Mouse (Mus musculus) layer of hippocampus, postnatal 25 days (tissue): ENCODE results near the gene Gpcpd1. TPM values are rescaled to one million over a fixed set of nuclear protein-coding genes. Genes with fewer than 3 reads are reported as not detected.

Source experiments
- DNase-seq, 2 experiments: peaks; one replicate each; pipeline ENCODE4 v3.0.0; 2022; ENCODE audit warnings: mixed read lengths in 2 of 2, low spot score in 1 of 2; ENCODE audit errors: extremely low spot score in 1 of 2
- total RNA-seq, 2 experiments: library from RNA; stranded (reverse); gene quantifications; 2 replicates each; pipeline ENCODE4 v1.2.3; 2021

Gene Gpcpd1
- total RNA-seq, 2 experiments from 2014 or later, result 69.6 to 87.4 TPM

DNA sequence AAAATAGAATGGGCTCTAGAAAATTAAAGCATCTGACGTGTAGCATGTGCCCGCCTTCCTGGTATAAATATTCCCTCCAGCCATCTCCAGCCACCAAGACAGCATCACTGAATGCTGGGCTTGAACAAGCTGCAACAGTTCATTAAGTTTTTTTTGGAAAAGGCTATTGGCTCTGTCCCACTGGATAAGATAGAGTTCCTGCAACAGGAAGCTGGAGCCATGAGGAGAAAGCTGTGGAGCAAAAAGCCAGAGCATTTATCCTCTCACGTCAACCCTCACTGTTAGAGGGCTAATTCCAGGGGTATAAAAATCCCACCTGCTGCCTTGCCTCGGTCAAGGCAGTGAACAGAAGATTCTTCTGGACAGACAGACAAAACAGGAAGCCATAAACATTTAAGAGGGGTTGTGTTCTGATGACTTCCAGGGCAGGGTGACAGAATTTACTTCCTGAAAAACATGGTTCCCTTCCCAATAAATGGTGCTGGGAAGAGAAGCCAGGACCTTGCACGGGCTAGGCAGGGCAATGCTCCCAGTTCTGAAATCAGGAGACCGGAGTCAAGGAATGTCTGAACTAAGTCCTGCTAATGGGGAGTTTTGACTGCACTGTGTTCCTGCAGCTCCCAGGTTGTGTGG lies 2.5 kb upstream of the Gpcpd1 start:
- DNase-seq, result no peak

DNA sequence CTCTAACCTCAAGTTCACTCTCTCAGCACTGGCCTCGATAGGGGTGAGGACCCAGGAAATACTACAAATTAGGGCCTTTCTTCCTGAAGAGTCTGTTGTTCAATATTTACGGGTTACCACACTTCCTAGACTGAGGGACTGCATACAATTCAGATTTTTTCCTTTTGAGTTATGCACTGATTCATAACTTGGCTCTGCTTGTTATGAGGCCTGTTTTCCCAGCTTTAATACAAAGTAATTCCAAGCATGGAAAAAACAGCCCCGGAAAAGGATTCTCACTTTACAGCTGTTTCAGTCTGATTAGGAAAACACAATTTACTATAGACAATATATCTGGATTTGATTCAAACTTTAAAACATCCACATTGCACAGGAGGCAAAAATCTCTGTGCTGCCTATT lies 1.5 kb downstream of the Gpcpd1 start:
- no peak for DNase-seq

DNA sequence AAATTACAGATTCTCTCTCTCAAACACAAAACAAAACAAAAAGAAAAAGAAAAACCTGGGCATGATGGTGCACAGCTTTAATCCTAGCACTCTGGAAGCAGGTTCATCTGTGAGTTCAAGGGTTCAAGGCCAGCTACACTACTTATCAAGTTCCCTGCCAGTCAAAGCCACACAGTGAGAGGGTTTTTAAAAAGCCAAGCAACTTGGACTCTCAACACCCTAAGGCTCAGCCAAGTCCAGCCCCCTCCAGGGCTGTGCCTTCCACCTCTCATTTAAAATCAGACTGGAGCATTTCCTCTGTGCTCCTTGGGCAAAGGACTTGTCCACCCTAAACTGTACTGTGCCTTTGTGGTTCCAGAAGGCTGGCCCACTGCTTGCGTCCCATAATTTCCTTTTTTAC lies 3.3 kb downstream of the Gpcpd1 start:
- no peak for DNase-seq

DNA sequence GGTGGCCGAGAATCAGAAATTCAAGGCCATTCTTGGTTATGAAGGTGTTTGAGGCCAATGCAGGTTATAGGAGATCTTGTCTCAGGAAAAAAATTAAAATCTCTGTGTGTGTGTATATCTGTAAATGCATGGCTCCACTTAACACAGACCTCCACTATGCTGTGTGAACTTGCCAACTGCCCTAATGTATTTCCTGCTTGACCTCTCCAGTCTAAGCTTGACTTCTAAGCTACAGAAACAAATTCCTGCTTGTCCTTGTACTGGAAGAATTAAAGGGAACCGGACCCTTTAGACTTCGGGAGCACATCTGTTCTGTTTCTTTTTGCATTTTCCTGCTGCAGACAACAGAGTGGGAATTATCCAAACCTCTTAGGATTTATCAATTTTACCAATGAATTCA lies 4.4 kb downstream of the Gpcpd1 start:
- no peak for DNase-seq

DNA sequence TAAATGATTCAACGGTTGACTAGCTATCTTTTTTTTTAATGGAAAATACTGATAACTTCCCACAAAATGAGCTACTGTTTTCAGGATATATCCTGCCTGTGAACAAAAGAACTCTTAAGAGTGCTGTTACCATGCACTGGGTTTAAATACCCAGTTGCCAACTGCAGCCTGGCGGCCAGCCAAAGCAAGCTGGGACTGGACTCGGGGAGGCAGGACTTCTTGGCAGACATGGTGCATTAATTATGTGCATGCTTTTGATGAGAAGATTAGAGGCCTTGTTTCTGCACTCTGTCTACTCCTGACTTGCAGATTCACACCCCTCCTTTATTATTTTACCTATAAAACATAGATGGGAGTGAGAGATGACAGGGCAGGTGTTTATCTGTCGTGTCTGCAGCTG lies 5.3 kb downstream of the Gpcpd1 start:
- DNase-seq, result peak; percentile 29 to 76

DNA sequence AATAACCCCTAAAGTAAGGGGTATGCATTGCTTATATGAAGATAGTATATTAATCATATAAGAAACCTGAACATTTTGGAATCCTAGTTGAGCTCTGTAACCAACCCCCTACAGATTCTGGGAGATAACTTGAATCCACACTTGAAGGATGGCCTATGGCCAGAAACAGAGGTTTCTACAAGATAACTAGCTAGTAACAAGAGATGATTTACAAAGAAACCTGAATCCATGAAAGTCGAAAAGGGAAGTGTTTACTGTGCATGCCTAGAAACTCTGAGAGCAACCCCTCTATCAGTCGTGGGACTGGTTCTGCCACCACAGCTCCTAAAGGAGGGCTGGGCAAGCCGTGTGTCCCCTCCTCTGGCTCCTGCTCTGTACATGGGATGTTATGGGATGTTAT lies 7.8 kb downstream of the Gpcpd1 start:
- DNase-seq, result no peak

DNA sequence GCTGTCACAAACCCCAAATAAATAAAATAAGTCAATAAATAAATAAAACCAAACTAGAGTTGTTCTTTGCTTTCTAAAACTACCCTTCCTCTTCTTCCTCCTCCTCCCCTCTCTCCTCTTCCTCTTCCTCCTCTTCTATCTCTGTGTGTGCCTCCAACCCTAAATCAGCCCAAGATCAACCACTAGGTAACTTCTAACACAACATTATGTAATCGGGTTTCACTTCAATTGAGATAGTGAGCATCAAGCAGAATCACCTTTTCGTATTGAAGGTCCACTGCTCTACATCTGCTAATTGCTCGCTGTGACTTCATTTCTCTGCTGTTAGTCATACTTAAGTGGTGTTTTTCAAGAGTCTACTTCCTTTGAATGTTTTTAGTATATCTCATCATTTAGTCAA lies 8.8 kb downstream of the Gpcpd1 start:
- no peak for DNase-seq

DNA sequence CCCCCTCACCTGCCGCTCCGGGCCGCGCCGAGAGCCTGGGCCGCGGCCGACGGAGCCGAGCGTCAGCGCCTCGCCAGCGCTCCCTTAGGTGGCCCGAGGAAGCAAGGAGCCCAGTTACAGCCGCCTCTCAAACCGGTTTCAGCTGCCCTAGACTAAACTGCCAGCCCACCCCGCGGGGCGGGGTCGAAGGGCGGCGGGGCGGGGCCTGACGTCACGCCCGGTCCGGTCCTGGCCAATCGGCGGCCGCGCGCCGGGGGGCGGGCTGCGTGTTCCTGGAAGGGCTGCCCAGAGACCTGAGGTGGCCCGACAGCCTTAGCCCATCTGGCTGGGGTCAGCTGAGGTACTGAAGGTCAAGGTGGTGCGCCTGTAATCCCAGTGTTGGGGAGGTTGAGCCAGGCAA lies 9.5 kb downstream of the Gpcpd1 start:
- peak; percentile 91 to 96 for DNase-seq

DNA sequence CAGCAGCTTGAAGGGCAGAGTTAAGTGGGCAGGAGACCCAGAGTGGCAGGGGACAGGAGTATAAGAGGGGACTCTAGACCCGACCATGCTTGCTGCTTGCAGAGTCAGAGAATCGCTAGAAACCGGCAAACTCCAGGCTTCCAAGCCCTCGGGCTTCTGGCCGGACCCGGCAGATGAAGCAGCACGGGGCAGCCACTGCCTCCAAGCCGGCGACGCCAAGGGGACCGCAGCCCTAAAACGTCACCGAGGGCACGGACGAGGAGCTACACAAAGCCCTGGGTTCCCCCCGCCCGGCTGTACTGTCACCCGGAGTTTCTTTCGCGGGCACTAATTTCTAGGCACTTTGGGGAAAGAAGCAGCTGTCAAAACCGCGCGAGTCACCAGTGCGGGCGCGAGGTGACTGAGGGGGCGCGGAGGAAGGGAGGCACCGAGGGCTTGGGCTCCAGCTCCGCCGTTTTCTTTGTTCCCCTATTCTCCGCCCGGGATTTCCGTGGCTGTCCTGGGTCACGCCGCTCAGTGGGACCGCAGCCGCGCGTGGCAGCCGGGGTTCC lies 10.0 kb downstream of the Gpcpd1 start:
- DNase-seq, result peak in 1 of 2 experiments; percentile 37

DNA sequence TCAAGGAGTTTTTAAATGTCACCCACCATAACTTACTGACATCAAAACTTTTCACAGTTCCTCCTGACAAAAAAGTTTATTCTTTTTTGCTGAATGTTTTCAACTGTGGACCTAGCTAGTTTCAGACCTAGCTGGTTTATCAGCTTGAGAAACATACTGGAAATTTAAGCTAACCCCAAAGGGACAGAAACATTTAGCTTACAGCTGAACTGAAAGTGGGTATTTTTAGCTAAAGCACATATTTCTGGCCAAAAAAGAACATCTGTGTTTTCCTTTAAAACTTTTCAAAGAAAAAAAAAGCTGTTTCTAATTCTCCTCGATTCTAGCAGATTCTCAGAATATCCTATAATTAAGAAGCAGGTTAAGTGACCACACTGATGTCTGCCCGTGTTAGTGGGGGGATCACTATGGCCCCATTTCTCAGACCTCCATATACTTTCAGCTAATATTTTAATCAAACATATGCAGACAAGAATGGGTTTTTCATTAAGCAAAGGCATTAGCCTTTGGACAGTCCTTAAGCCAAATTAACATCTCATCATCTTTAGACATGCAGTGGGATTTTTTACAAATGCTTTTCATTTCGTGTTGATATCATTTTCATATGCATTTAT lies 10.9 kb downstream of the Gpcpd1 start:
- no peak for DNase-seq

DNA sequence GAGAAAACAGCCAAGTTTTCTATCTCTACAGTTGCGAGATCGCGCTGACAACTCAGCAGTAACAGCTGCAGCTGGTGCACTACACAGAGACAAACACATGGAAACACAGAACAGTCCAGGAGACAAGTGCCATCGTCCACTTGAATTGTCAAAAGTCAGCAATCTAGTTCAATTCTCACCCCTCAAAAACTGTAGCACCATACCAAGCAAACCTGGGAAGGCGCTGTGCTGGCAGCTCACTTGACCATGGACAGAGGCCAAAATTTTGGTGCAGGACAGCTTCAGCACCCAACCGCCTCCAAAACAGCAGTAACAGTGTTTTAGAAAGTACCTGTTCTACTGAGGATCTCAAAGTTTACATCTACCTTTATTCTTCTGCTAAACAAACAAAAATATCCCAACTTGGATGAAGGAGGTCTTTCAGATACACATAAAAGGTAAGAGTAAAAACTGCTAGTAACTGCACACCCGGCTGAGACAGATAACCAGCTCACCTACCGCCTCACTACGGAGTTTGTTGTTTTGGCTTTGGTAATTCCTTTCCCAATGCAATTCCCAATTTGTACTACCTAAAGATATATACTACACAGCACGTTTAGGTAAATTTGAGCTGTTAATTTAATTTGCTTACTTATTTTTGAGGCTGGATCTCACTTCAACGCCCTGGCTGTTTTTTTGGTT lies 11.6 kb downstream of the Gpcpd1 start:
- peak in 1 of 2 experiments; percentile 11 for DNase-seq

DNA sequence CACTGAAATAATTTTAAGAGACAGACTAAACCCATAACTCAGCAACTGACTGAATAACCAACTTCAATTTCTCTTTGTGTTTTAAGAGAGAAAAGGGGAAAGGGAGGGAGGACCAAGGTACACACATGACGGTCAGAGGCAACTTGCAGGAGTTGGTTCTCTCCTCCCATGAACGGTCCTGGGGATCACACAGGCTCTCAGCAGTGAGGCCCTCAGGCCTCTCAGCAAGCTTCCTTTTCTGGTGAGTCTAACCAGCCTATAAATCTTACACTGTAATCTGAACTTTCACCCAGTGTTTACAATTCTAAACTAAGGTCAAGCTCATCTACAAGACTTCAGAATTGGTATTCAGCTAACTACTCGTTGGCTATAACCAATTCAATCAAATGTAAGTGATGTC lies 12.3 kb downstream of the Gpcpd1 start:
- DNase-seq, result no peak

DNA sequence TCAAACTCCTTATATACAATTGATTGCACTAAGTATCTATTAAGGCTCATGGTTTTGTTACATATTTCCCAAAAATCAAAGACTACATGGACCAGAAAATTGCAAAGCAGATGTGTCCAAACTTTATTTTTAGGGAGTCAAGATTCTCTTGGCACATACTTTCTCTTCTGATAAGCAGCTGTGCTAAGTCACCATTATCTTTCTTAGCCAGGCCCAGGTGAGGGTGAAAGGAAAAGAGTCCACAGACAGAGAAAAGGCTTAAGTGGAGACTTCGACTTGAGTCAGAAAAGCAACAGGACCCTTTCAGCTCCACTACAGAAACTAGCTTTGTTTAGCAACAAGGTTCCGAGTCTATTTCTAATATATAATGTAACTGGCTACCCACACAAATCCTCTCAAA lies 14.2 kb downstream of the Gpcpd1 start:
- DNase-seq, result no peak

DNA sequence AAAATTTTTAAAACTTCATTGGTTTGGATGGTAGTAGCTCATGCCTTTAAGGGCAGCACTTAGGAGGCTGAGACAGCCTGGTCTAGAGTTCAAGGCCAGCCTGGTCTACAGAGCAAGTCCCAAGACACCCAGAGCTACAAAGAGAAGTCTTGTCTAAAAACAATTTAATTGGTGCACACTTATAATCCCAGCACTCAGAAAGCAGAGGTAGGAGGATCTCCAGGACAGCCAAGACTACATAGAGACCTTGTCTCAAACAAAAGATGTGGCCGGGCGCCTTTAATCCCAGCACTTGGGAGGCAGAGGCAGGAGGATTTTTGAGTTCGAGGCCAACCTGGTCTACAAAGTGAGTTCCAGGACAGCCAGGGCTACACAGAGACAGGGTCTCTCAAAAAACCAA lies 14.9 kb downstream of the Gpcpd1 start:
- DNase-seq, result no peak

DNA sequence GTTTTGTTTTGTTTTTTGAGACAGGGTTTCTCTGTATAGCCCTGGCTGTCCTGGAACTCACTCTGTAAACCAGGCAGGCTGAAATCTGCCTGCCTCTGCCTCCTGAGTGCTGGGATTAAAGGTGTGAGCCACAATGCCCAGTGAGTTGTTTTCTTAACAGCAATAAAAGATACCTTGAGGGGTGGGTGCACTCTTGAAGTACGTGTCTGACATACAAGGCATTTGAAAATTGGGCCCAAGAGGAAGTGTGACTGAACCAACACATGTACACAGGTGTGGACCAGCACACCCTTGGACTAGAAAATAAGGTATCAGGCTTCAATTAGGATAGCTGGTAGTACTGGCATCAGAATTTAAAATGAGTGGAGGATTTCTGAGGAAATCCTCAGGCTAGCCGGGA lies 16.2 kb downstream of the Gpcpd1 start:
- no peak for DNase-seq

DNA sequence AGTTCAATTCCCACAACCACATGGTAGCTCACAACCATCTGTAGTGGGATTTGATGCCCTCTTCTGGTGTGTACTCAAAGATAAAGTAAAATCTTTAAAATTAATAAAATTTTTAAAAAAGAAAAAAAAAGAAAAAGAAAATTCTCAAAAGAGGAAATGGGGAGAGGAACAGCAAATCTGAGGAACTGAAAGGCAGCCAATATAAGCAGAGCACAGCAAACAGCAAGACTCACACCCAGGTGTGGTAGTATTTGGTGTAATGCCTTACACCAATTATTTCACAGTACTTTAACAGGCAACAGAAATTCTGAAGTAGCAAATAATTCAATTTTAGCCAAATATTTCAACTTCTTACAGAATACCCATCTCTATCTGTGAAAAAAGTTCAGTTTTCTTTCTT lies 16.7 kb downstream of the Gpcpd1 start:
- no peak for DNase-seq

DNA sequence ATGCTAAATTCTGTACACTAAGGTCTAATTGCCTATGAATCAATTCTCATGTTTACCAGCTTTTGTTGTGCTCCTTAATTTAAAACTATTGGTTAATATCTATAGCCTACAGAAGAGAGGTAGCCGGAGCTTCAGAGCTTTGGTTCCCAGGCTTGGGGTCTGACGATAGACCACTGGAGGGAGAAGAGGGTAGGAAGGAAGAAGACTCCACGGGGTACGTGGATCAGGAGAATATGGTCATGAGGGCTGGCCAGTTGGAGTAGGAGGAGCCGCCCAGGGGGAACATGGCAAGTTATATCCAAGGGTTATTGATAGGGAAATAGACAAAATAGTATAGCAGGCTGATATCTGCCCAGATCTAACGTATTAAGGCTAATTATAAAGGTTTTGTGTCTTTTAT lies 17.8 kb downstream of the Gpcpd1 start:
- DNase-seq, result no peak

DNA sequence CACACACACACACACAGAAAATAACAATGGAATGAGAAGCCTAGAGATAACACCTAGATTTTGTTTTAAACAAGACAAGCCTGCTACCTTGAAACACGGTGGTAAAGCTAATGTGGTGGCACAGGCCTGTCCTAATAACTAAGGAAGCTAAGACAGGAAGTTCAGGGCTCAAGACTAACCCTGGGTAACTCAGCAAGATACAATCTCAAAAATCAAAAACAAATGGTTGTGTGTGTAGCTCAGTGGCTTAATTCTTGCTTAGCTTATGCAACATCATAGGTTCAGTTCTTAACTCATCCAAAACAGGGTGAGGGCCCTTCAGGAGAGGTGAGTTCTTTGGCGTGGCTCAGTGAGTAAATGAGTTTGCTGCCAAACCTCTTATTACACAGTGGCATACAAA lies 20.1 kb downstream of the Gpcpd1 start:
- no peak for DNase-seq

DNA sequence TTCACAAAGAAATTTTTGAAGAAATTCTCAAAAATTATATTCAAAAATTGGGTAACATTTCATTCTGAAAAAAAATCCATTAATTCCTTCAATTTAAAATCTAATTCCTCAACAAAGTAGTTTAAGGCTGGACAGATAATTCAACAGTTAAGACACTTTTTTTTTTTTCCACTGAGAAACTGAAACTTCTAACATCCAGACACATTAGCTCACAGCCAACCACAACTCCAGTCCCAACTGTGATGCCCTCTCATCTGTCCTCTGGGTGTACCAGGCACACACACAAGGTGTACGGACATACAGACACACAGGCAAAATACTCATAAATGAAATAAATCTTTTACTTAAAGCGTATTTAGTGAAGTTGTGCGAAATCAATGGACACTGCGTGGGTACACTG lies 25.7 kb downstream of the Gpcpd1 start:
- no peak for DNase-seq

DNA sequence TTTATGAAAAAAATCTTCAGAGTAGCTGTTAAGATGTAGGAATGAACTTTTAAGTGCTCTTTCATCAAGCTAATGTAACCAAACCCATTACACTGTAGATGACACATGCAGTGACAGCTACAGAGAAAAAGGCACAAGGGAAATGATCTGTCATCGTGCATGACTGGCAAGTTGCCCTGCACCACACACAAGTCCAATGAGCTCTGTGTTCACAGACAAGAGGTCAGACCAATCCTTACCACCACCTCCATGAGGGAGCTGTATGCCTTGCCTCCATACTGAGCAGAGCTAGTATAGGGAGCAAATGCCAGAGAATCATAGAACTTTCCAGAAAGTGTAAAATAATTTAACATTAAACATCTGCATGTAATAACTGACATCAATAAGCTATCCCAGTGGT lies 59.7 kb downstream of the Gpcpd1 start:
- DNase-seq, result no peak

DNA sequence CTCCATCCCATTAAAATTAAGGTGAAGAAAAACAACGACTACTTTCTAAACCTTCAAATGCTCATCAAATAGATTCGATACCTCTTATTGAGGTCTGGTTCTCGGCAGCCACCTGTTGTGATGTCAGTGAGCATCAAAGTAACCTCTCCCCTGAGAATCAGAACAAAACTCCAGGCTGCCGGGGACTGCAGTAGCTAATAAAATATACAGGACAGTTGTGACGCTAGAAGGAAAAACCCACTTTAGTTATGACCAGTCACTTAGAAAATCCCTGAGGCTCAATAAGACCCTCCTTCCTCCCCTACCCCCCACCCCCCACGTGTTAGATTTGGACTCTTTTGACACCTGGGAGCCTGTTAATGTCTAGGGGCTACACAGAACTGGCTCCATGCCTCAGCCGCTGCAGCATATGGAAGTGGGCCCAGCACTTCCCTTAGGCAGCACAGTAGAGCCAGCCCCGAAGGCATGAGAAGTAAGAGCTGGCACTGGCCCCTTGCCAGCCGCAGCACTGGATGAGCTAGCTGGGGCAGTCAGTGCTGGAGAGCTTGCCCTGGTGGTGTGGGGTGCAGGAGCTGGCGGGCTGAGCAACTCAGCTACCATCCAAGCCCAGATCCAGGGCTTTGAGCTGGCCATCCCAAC lies 60.5 kb downstream of the Gpcpd1 start:
- DNase-seq, result peak in 1 of 2 experiments; percentile 33
